Mouse (Mus musculus) spleen, adult 2 months (tissue): ENCODE results near the gene Iqcn. TPM values are rescaled to one million over a fixed set of nuclear protein-coding genes. Genes with fewer than 3 reads are reported as not detected.
A peak's percentile ranks its signal among the peaks of the same experiment; 100 is the strongest.

Experiments
- DNase-seq, 2 experiments: peaks; one replicate each; pipeline versions ENCODE4 v3.0.0 to v3.0.0-alpha.2; 2012 to 2021; ENCODE audit warnings: low spot score in 2 of 2, low read depth in 1 of 2
- H3K27ac ChIP-seq: fragments of 200-500 bp; 2 replicates; pipeline ENCODE4 v1.5.1; 2012; ENCODE audit warnings: low read length, inconsistent platforms; ENCODE audit not compliant: insufficient read depth
- H3K27me3 ChIP-seq: fragments of 200-500 bp; 2 replicates; pipeline ENCODE4 v1.6.1; 2012; ENCODE audit warnings: mild to moderate bottlenecking, moderate library complexity, low read length, inconsistent platforms; ENCODE audit not compliant: control insufficient read depth, insufficient read depth
- H3K36me3 ChIP-seq: fragments of 200-500 bp; 2 replicates; pipeline ENCODE4 v1.6.1; 2012; ENCODE audit warnings: mild to moderate bottlenecking, low read length, inconsistent platforms; ENCODE audit not compliant: control insufficient read depth, insufficient read depth
- H3K4me1 ChIP-seq: fragments of 200-500 bp; 2 replicates; pipeline ENCODE4 v1.6.1; 2011; ENCODE audit warnings: inconsistent platforms; ENCODE audit not compliant: control insufficient read depth, insufficient read depth, insufficient read length
- H3K4me3 ChIP-seq: fragments of 200-500 bp; 2 replicates; pipeline ENCODE4 v1.5.1; 2011; ENCODE audit warnings: mild to moderate bottlenecking, inconsistent platforms; ENCODE audit not compliant: insufficient read depth, insufficient read length; ENCODE audit errors: extremely low read depth
- CTCF ChIP-seq: fragments of 200-500 bp; IDR thresholded peaks from 2 replicates; pipeline ENCODE4 v1.5.1; 2011; ENCODE audit warnings: mild to moderate bottlenecking, inconsistent platforms; ENCODE audit not compliant: insufficient read depth, insufficient read length, insufficient replicate concordance; ENCODE audit errors: extremely low read depth
- POLR2A ChIP-seq: fragments of 200-500 bp; IDR thresholded peaks from 2 replicates; pipeline ENCODE4 v1.6.1; 2011; ENCODE audit warnings: low read depth, low read length, inconsistent platforms
- WGBS: fragments of 180-500 bp; shearing (Covaris S2); methylation state at CpG from one replicate; pipeline ENCODE4 v1.1.7; 2018; 5-methylcytosine and 5-hydroxymethylcytosine counted together
- polyA plus RNA-seq: library from polyadenylated mRNA; depleted of rRNA; stranded (reverse); fragments of >200 nt; gene quantifications from 2 replicates; pipeline ENCODE4 v1.2.3, GENCODE M21; 2012

Iqcn gene
- polyA plus RNA-seq, 1 experiment, result 0.09 TPM

DNA sequence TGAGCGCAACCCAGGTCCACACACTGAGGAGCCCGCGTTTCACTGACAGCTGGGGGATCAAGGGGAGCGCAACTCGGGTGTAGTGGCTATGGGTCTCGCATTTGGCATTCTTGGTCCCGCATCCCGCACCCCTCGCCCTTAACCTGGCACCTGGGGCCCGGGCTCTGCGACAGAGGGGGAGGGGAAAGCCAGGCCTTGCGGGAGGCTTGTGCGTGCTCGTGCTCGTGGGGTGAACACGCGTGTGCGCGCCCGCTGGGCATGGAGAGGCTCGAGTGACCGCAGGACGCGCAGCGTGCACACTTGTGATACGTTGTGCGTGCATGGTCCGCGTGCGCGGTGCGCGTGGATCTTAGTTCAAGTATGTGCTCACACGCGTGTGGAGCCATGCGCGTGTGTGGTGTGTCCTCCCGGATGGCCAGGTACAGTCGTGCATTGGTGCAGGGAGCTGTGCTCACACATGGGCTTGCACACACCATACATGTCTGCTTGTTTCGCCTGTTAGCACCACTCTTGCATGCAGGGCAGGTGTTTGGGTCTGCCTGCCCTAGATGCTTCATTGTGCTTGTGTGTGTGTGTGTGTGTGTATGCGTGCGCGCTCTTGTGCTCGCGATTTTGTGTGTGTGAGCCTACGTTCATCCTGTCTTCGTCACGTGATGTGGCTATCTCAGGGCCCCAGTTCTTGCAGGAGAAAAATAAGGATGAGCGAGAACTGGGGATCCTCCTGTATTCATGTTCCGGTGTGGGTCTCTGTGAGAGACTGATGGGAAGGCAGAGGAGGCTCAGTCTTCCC is 51.8 kb downstream of the Iqcn start:
- TF ChIP-seq POLR2A (no peak), CTCF (no peak)
- peaks cover 5% of the 10 kb centered on the region; the same call in 1 of the 2 replicates for H3K36me3 ChIP-seq
- DNase-seq, result peak in 1 of 2 experiments; percentile 49
- H3K4me1 ChIP-seq, result peaks cover 19% of the 10 kb centered on the region
- H3K4me3 ChIP-seq, result peak overlapping the region; percentile 67
- no peaks in the 10 kb centered on the region for H3K27me3 ChIP-seq
- WGBS, result 9% methylated on average over 50 of the region's 50 CpGs
- peak overlapping the region; percentile 42 for H3K27ac ChIP-seq

DNA sequence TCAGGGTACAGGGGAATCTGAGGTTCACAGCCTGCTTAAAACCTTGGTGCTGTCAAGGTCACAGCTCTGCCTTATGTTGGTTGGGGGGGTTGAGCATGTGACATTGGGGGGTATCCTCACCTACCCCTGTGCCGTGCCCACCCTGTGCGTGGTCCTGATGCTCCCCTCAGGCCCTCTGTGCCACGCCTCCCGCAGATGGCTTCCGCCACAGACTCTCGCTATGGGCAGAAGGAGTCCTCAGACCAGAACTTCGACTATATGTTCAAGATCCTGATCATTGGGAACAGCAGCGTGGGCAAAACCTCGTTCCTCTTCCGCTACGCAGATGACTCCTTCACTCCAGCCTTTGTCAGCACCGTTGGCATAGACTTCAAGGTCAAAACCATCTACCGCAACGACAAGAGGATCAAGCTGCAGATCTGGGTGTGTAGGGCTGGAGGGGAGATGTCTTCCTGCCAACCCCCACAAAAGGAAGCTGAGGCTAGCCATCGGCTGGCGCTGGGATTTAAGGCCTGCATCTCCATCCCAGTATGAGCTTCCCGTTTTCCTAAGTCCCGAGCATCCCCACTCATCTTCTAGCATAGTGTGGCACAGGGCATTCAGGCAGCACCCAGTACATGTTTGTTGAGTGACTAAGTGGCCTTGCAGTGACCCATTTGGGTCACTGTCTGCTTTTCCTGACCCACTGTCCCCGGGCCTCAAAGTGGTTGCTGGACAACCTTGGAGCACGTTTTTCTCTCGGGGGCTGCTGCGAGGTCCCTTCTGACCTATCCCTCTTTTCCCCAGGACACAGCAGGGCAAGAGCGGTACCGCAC is 52.6 kb downstream of the Iqcn start:
- 87% methylated on average over 24 of the region's 24 CpGs for WGBS
- Histone ChIP-seq H3K27me3 (no peaks in the 10 kb centered on the region), H3K36me3 (peaks cover 5% of the 10 kb centered on the region; the same call in 1 of the 2 replicates), H3K4me3 (no peak overlapping the region), H3K27ac (no peak overlapping the region), H3K4me1 (peaks cover 21% of the 10 kb centered on the region)
- DNase-seq, result peak in 1 of 2 experiments; percentile 4
- TF ChIP-seq POLR2A (no peak), CTCF (no peak)

DNA sequence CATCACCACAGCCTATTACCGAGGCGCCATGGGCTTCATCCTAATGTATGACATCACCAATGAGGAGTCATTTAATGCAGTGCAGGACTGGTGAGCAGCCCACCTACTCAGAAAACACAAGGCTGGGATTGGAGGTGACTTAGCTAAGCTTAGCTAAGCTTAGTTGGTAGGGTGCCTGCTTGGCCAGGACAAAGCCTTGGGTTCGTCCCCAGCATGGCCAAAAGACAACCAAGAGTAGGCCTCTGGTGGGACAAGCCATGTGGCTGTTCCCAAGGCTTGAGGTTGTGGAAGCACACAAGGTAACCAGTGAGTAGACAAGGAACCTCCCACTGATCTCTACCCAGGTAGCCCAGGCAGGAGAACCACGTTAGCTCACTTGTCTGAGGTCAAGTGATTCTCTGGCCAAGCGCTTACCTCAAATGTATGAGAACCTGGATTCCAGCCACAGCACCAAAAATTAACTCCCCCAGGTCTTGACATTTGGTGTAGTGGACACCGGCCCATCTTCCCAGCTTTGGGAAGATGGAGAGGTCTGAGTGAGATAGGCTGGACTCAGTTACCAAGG is 53.3 kb downstream of the Iqcn start:
- Histone ChIP-seq H3K4me1 (peaks cover 21% of the 10 kb centered on the region), H3K27me3 (no peaks in the 10 kb centered on the region), H3K4me3 (no peak overlapping the region), H3K27ac (no peak overlapping the region), H3K36me3 (peaks cover 5% of the 10 kb centered on the region; the same call in 1 of the 2 replicates)
- peak in 1 of 2 experiments; percentile 1 for DNase-seq
- WGBS, result 95% methylated on average over 6 of the region's 6 CpGs
- TF ChIP-seq CTCF, result no peak
- no peak for TF ChIP-seq POLR2A

DNA sequence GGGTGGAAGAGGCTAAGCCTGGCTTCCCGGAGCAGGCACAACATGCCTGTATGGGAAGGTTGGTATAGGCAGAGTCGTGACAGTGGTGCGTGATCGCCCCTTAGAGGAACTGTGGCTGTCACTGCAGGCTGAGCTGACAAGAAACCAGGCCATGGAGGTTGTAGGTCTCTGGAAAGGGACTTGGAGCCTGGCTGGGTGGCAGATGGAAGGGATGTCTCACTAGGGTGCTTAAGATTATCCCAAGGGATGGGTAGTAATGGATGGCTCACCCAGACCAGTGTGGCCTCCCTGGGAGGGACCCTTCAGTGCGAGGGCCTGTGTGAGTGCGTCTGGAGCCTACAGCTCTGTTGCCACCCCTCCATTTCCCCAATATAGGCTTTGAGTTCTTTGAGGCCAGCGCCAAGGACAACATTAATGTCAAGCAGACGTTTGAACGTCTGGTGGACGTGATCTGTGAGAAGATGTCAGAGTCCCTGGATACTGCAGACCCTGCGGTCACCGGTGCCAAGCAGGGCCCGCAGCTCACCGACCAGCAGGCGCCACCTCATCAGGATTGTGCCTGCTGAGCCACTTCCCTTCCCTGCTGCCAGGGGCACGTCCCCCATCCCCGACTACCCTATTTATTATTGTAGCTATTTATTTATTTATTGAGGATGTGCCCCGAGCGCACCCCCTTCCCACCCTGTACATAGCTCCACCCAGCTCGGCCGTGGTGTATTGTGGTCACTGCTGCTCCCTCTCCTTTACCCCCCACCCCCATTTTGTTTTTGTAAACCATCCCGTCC is 54.5 kb downstream of the Iqcn start:
- peaks cover 5% of the 10 kb centered on the region; the same call in 1 of the 2 replicates for H3K36me3 ChIP-seq
- H3K4me1 ChIP-seq, result peaks cover 20% of the 10 kb centered on the region
- TF ChIP-seq POLR2A, result no peak
- peak; percentile 54; the same call in 1 of the 2 replicates for TF ChIP-seq CTCF
- H3K27ac ChIP-seq, result no peak overlapping the region
- DNase-seq, result peak in 1 of 2 experiments; percentile 20
- H3K4me3 ChIP-seq, result no peak overlapping the region
- 87% methylated on average over 22 of the region's 22 CpGs for WGBS
- no peaks in the 10 kb centered on the region for H3K27me3 ChIP-seq

DNA sequence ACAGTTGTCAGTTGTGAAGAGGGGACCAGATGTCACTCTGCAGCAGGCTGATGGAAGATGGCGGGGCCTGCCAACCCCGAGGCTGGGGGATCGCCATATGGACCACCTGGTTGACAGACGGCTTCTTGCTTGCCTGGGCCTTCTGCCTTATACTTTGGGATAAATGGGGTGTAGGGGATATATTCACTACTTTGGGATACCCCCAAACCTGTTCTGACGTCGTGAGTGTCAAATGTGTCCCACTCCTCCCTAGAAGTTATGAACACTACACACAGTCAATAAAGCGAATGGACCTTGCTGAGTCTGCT is 55.0 kb downstream of the Iqcn start:
- H3K27ac ChIP-seq, result no peak overlapping the region
- H3K4me1 ChIP-seq, result peaks cover 15% of the 10 kb centered on the region
- no peak overlapping the region for H3K4me3 ChIP-seq
- H3K36me3 ChIP-seq, result peaks cover 8% of the 10 kb centered on the region
- no peaks in the 10 kb centered on the region for H3K27me3 ChIP-seq
- DNase-seq, result peak in 1 of 2 experiments; percentile 2
- 92% methylated on average over 7 of the region's 7 CpGs for WGBS
- TF ChIP-seq POLR2A (no peak), CTCF (no peak)
